ENCODE assay signal across 12 mouse cellular contexts in the genomic region with DNA sequence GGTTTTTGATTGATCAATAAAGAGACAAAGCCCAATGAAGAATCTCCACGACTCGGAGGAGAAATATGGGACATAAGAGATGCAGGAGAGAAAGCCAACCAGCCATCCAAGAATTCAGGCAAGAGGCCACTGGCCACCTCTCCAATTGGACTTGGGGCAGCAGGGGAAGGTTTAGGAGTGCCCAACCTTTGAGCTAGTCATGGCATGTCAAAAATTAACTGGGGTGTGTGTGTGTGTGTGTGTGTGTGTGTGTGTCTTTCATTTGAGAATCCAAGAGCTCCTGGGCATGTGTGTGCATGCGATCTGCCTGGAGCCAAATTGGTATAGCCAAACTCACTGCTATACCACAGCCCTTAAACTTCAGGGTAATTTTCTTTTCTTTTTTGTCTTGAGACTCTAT. TPM values are rescaled to one million over a fixed set of nuclear protein-coding genes. Genes with fewer than 3 reads are reported as not detected.
"Had no signal": no experiment of that assay in that cellular context is flagged by ENCODE, and none has a peak within 500 bp of the region (broad histone marks: within the 10 kb centered on the region; RNA-seq: fewer than 3 reads in every experiment).

No protein-coding gene starts in this region.

- H3K4me2 ChIP-seq: lung, embryonic 15.5 days; midbrain, embryonic 11.5 days; midbrain, embryonic 15.5 days; neural tube, embryonic 12.5 days had no signal

- H3K27me3 ChIP-seq: lung, embryonic 15.5 days; midbrain, embryonic 15.5 days; neural tube, embryonic 12.5 days had no signal

- H3K4me1 ChIP-seq: limb, embryonic 10.5 days; lung, embryonic 15.5 days; midbrain, embryonic 15.5 days; neural tube, embryonic 12.5 days had no signal

- H3K36me3 ChIP-seq: limb, embryonic 10.5 days; lung, embryonic 15.5 days; midbrain, embryonic 15.5 days; neural tube, embryonic 12.5 days had no signal

- H3K9ac ChIP-seq: lung, embryonic 15.5 days; midbrain, embryonic 15.5 days; neural tube, embryonic 12.5 days had no signal

- H3K27ac ChIP-seq: left cerebral cortex, adult 2 months; limb, embryonic 10.5 days; lung, embryonic 15.5 days; macrophage; midbrain, embryonic 15.5 days; neural tube, embryonic 12.5 days; stomach, postnatal 0 days had no signal

- ATAC-seq: intestine, embryonic 16.5 days; midbrain, embryonic 15.5 days had no signal

- H3K4me3 ChIP-seq: left cerebral cortex, adult 2 months; limb, embryonic 10.5 days; lung, embryonic 15.5 days; megakaryocyte, embryonic 14.5 days; midbrain, embryonic 15.5 days; neural tube, embryonic 12.5 days had no signal

- H3K9me3 ChIP-seq: limb, embryonic 10.5 days; lung, embryonic 15.5 days; megakaryocyte, embryonic 14.5 days; midbrain, embryonic 15.5 days; neural tube, embryonic 12.5 days had no signal

- DNase-seq: lung, postnatal 14 days; thymus, postnatal 4 days had no signal

RNA-seq across cellular contexts. Expression of a gene that starts 51.6 kb away (rescaled TPM):
- polyA plus RNA-seq: macrophage had no signal
